Mouse (Mus musculus) forebrain, postnatal 0 days (tissue): Measurements from ENCODE around the gene Robo3. TPM values are rescaled to one million over a fixed set of nuclear protein-coding genes. Genes with fewer than 3 reads are reported as not detected.
A peak's percentile ranks its signal among the peaks of the same experiment; 100 is the strongest.

ENCODE experiments used
- ATAC-seq: fragments of 200-750 bp; cut with Nextera tagmentation; 2 replicates; pipeline ENCODE4 v1.8.0; 2017; ENCODE audit warnings: mild to moderate bottlenecking, moderate library complexity
- DNase-seq: peaks from one replicate; pipeline ENCODE4 v3.0.0-alpha.2; 2015
- H3K27ac ChIP-seq: fragments of 300-500 bp; sonication (generic); 2 replicates; pipeline ENCODE4 v1.5.1; 2014; ENCODE audit warnings: low read depth, mild to moderate bottlenecking, antibody characterized with exemption, low read length, moderate library complexity, mixed read lengths
- H3K27me3 ChIP-seq: fragments of 300-500 bp; sonication (generic); 2 replicates; pipeline ENCODE4 v1.6.1; 2014; ENCODE audit warnings: mild to moderate bottlenecking, low read length, mixed read lengths; ENCODE audit not compliant: insufficient read depth
- H3K36me3 ChIP-seq: fragments of 300-500 bp; sonication (generic); 2 replicates; pipeline ENCODE4 v1.6.1; 2014; ENCODE audit warnings: mild to moderate bottlenecking, moderate library complexity; ENCODE audit not compliant: insufficient read depth
- H3K4me1 ChIP-seq: fragments of 300-500 bp; sonication (generic); 2 replicates; pipeline ENCODE4 v1.6.1; 2014; ENCODE audit warnings: antibody characterized with exemption; ENCODE audit not compliant: insufficient read depth
- H3K4me2 ChIP-seq: fragments of 300-500 bp; sonication (generic); 2 replicates; pipeline ENCODE4 v1.6.1; 2014; ENCODE audit warnings: low read depth, mild to moderate bottlenecking, moderate library complexity
- H3K4me3 ChIP-seq: fragments of 300-500 bp; sonication (generic); 2 replicates; pipeline ENCODE4 v1.5.1; 2014; ENCODE audit warnings: low read depth, low read length, mixed read lengths
- H3K9ac ChIP-seq: fragments of 300-500 bp; sonication (generic); 2 replicates; pipeline ENCODE4 v1.6.1; 2014; ENCODE audit warnings: mild to moderate bottlenecking
- H3K9me3 ChIP-seq: fragments of 300-500 bp; sonication (generic); 2 replicates; pipeline ENCODE4 v1.6.1; 2016; ENCODE audit warnings: low read length
- CTCF ChIP-seq: sonication (generic); IDR thresholded peaks from 2 replicates; pipeline ENCODE4 v1.5.1; 2016; ENCODE audit warnings: antibody characterized with exemption, control low read depth, low read depth
- WGBS: fragments of 180-500 bp; shearing (Covaris S2); extraction: QIAGEN DNeasy Blood & Tissue Kit; methylation state at CpG from one replicate; pipeline ENCODE4 v1.1.7; 2014; 5-methylcytosine and 5-hydroxymethylcytosine counted together
- polyA plus RNA-seq: library from polyadenylated mRNA; unstranded; fragments of >200 nt; fragmentation: Nextera tagmentation; extraction: Ambion mirVana; gene quantifications from 2 replicates; pipeline ENCODE4 v1.2.1, GENCODE M21; 2015
- total RNA-seq: library from RNA; depleted of rRNA; stranded (reverse); fragments of >200 nt; gene quantifications from 2 replicates; pipeline ENCODE4 v1.2.3, GENCODE M21; 2014

Gene Robo3
- total and polyA plus RNA-seq, 2 experiments from 2014 or later, result 1.5 to 1.9 TPM

- DNase-seq, result peak; percentile 53
These were observed 900 bp downstream of the Robo3 start for GRCm38 (mm10) chr9:37432026-37432666.

GRCm38 (mm10) chr9:37430582-37430981 is 2.5 kb downstream of the Robo3 start:
- H3K4me2 ChIP-seq, result peak overlapping the region; percentile 37
- DNase-seq (peak; percentile 95), ATAC-seq (peak; percentile 90)
- no peaks in the 10 kb centered on the region for H3K4me1 ChIP-seq
- no peak overlapping the region for H3K27ac ChIP-seq
- under 1% methylated on average over 12 of the region's 12 CpGs for WGBS
- no peak overlapping the region for H3K9ac ChIP-seq
- no peaks in the 10 kb centered on the region for H3K9me3 ChIP-seq
- H3K36me3 ChIP-seq, result no peaks in the 10 kb centered on the region
- 0 out of 2 replicates have a peak overlapping the region, but pooled peaks have one; percentile 9 for H3K4me3 ChIP-seq
- peaks cover 48% of the 10 kb centered on the region for H3K27me3 ChIP-seq
- TF ChIP-seq CTCF, result peak; percentile 97

More at GRCm38 (mm10) chr9:37432026-37432666, 900 bp downstream of the Robo3 start:
- H3K4me1 ChIP-seq, result no peaks in the 10 kb centered on the region
- peak overlapping the region; percentile 85 for H3K4me2 ChIP-seq
- H3K27ac ChIP-seq, result no peak overlapping the region
- H3K4me3 ChIP-seq, result peak overlapping the region; percentile 41
- 1% methylated on average over 17 of the region's 17 CpGs for WGBS
- no peaks in the 10 kb centered on the region for H3K9me3 ChIP-seq
- TF ChIP-seq CTCF, result peak; percentile 70
- no peaks in the 10 kb centered on the region for H3K36me3 ChIP-seq
- peaks cover 54% of the 10 kb centered on the region for H3K27me3 ChIP-seq
- H3K9ac ChIP-seq, result peak overlapping the region; percentile 25; the same call in 1 of the 2 replicates
- peak; percentile 61 for ATAC-seq

- Histone ChIP-seq H3K9me3 (no peaks in the 10 kb centered on the region), H3K4me2 (no peak overlapping the region), H3K9ac (no peak overlapping the region), H3K36me3 (no peaks in the 10 kb centered on the region), H3K27ac (no peak overlapping the region), H3K4me3 (no peak overlapping the region), H3K4me1 (no peaks in the 10 kb centered on the region), H3K27me3 (peaks cover 36% of the 10 kb centered on the region)
- no peak for ATAC-seq
- WGBS, result 58% methylated on average over 26 of the region's 26 CpGs
- no peak for DNase-seq
- no peak for TF ChIP-seq CTCF
These were observed 3.7 kb downstream of the Robo3 start for GRCm38 (mm10) chr9:37429326-37429725.

- Histone ChIP-seq H3K9ac (no peak overlapping the region), H3K27ac (no peak overlapping the region), H3K4me2 (peak overlapping the region; percentile 45), H3K4me3 (peak overlapping the region; percentile 20), H3K9me3 (no peaks in the 10 kb centered on the region), H3K27me3 (no peaks in the 10 kb centered on the region), H3K36me3 (no peaks in the 10 kb centered on the region), H3K4me1 (no peaks in the 10 kb centered on the region)
- DNase-seq (no peak), ATAC-seq (peak; percentile 53)
- 34% methylated on average over 12 of the region's 12 CpGs for WGBS
- TF ChIP-seq CTCF, result no peak
These were observed 11.8 kb downstream of the Robo3 start for GRCm38 (mm10) chr9:37421239-37421638.

- Histone ChIP-seq H3K4me1 (no peaks in the 10 kb centered on the region), H3K9ac (peak overlapping the region; percentile 19; the same call in 1 of the 2 replicates), H3K4me2 (peak overlapping the region; percentile 45), H3K4me3 (peak overlapping the region; percentile 20), H3K36me3 (no peaks in the 10 kb centered on the region), H3K27me3 (no peaks in the 10 kb centered on the region), H3K9me3 (no peaks in the 10 kb centered on the region), H3K27ac (no peak overlapping the region)
- WGBS, result under 1% methylated on average over 27 of the region's 27 CpGs
- DNase-seq (peak; percentile 84), ATAC-seq (peak; percentile 93)
- TF ChIP-seq CTCF, result peak; percentile 74
These were observed 12.4 kb downstream of the Robo3 start for GRCm38 (mm10) chr9:37420676-37421075.

GRCm38 (mm10) chr9:37418791-37419190 is 14.3 kb downstream of the Robo3 start:
- H3K9me3 ChIP-seq, result no peaks in the 10 kb centered on the region
- DNase-seq (no peak), ATAC-seq (no peak)
- TF ChIP-seq CTCF, result no peak
- no peaks in the 10 kb centered on the region for H3K4me1 ChIP-seq
- no peaks in the 10 kb centered on the region for H3K36me3 ChIP-seq
- no peak overlapping the region for H3K4me2 ChIP-seq
- 91% methylated on average over 4 of the region's 4 CpGs for WGBS
- H3K4me3 ChIP-seq, result no peak overlapping the region
- no peaks in the 10 kb centered on the region for H3K27me3 ChIP-seq
- no peak overlapping the region for H3K9ac ChIP-seq
- H3K27ac ChIP-seq, result no peak overlapping the region

GRCm38 (mm10) chr9:37414666-37415065 is 18.4 kb downstream of the Robo3 start:
- DNase-seq, result no peak
- Histone ChIP-seq H3K4me2 (no peak overlapping the region), H3K9me3 (no peaks in the 10 kb centered on the region), H3K27ac (no peak overlapping the region), H3K4me3 (no peak overlapping the region), H3K9ac (no peak overlapping the region), H3K4me1 (no peaks in the 10 kb centered on the region), H3K27me3 (no peaks in the 10 kb centered on the region), H3K36me3 (no peaks in the 10 kb centered on the region)
- ATAC-seq, result no peak
- TF ChIP-seq CTCF, result no peak
- 81% methylated on average over 3 of the region's 3 CpGs for WGBS
